7 mouse cellular contexts compared by ENCODE assay signal in the genomic region with DNA sequence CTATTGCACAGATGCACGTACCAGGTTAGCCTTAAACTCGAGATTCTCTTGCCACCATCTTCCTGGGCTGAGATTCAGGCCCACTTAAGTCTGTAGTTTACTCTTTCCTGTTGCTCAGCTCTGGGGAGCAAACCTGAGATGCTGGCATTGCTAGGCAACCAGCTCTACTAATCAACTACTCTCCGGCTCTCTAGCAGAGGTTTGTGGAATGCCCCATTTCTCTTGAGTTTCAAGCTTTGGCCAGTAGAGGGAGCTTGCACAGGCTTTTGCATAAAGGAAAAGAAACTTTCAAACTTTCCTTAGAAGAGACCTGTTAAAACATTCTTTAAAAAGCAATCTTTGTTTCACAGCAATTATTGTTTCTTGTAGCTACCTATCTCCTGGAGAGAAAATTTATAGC. TPM values are rescaled to one million over a fixed set of nuclear protein-coding genes. Genes with fewer than 3 reads are reported as not detected.
DNase-seq lines count a peak whose midpoint lies in the region; ATAC-seq and TF ChIP-seq lines count a peak whose summit lies in the region.

No protein-coding gene starts in this region.

- 35% methylated on average over 3 of the region's 3 CpGs for WGBS in cerebellum, adult 2 months

- H3K4me1 ChIP-seq in cerebellum, adult 2 months (ENCODE audit: control insufficient read depth, insufficient read depth, low read length): no peaks in the 10 kb centered on the region

- no peaks in the 10 kb centered on the region for H3K27me3 ChIP-seq in cerebellum, adult 2 months (ENCODE audit: control insufficient read depth, insufficient read depth, low read length)

- peak; percentile 90 for ATAC-seq in frontal cortex, adult (ENCODE audit: low TSS enrichment)

- no peak overlapping the region for H3K4me3 ChIP-seq in cerebellum, adult 2 months (replicated peaks; ENCODE audit: insufficient read depth, low read depth, low read length)

- no peak for TF ChIP-seq POLR2A in cerebellum, adult 2 months (IDR thresholded peaks at IDR 0.05; ENCODE audit: borderline replicate concordance, insufficient read depth, low read length)

- H3K27ac ChIP-seq in cerebellum, adult 2 months (ENCODE audit: insufficient read depth, low read length): no peak overlapping the region

- TF ChIP-seq CTCF in cerebellum, adult 2 months (IDR thresholded peaks at IDR 0.05; ENCODE audit: borderline replicate concordance, insufficient read depth, low read depth, low read length): peak; percentile 41; the same call in 1 of the 2 replicates

- peak; percentile 61 for DNase-seq in A20 (ENCODE audit: low read depth, low spot score)
- peak; percentile 78 for DNase-seq in CD4-positive, CD25-positive, alpha-beta regulatory T cell, adult 2 months (ENCODE audit: low read depth, low spot score)
- peak; percentile 20 to 30 for DNase-seq in cerebellum, adult 2 months
- peak; percentile 32 to 83 for DNase-seq in layer of hippocampus, adult 18-20 months (ENCODE audit: low spot score in 2 of 2)
- peak; percentile 77 for DNase-seq in lung, postnatal 25 days (ENCODE audit: low spot score)
- peak; percentile 79 to 82 for DNase-seq in right cerebral cortex, adult 2 months (ENCODE audit: low spot score in 2 of 2)

RNA-seq across cellular contexts. Expression of a gene that starts 19.8 kb away (rescaled TPM):
- polyA plus RNA-seq in cerebellum, adult 2 months (2012; rRNA removed): 0.21 TPM in 1 of 2 replicates, not detected in the other
- not detected for total RNA-seq in layer of hippocampus, adult 18-20 months (2021)

RNA-seq across cellular contexts. Expression of a gene that starts 19.9 kb away (rescaled TPM):
- polyA plus RNA-seq in cerebellum, adult 2 months (2012; rRNA removed): 26.3 and 26.5 TPM in 2 replicates
- 10 to 100 TPM; 34.7 to 37.3 TPM for total RNA-seq in layer of hippocampus, adult 18-20 months (2021)

RNA-seq across cellular contexts. Expression of a gene that starts 46.3 kb away (rescaled TPM):
- polyA plus RNA-seq in cerebellum, adult 2 months (2012; rRNA removed): 0.26 and 0.27 TPM in 2 replicates
- under 1 TPM; 0.35 to 0.56 TPM for total RNA-seq in layer of hippocampus, adult 18-20 months (2021)

Comparison
In these comparisons a context has a peak if more than half of its experiments do, and no peak if none do; other contexts are left out.
1. DNase-seq: peak in every context shown above with its lines; median percentile 80 in right cerebral cortex, adult 2 months; 78 in CD4-positive, CD25-positive, alpha-beta regulatory T cell, adult 2 months; 77 in lung, postnatal 25 days; 61 in A20; 58 in layer of hippocampus, adult 18-20 months; 25 in cerebellum, adult 2 months.